Mouse (Mus musculus) liver, embryonic 11.5 days (tissue): ENCODE results near the gene Gzme. TPM values are rescaled to one million over a fixed set of nuclear protein-coding genes. Genes with fewer than 3 reads are reported as not detected.
"Not testable (repeated sequence)": the region's sequence is repeated elsewhere in the genome, so short reads cannot be mapped to it uniquely, and the experiment has no call there.

Experiments
- ATAC-seq: fragments of 200-750 bp; cut with Nextera tagmentation; replicated peaks from 2 replicates; pipeline ENCODE4 v1.8.0; 2017; ENCODE audit warnings: moderate number of reproducible peaks, mild to moderate bottlenecking, moderate TSS enrichment, moderate library complexity; ENCODE audit not compliant: low FRiP score
- DNase-seq: peaks from one replicate; pipeline ENCODE4 v3.0.0-alpha.2; 2017; ENCODE audit warnings: low spot score
- H3K27ac ChIP-seq: fragments of 300-500 bp; sonication (generic); 2 replicates; pipeline ENCODE4 v1.5.1; 2014; ENCODE audit warnings: mild to moderate bottlenecking, low read depth, low read length, control low read depth
- H3K27me3 ChIP-seq: fragments of 300-500 bp; sonication (generic); replicated peaks from 2 replicates; pipeline ENCODE4 v1.6.1; 2014; ENCODE audit warnings: low read length, mixed read lengths; ENCODE audit not compliant: control insufficient read depth, insufficient read depth
- H3K36me3 ChIP-seq: fragments of 300-500 bp; sonication (generic); 2 replicates; pipeline ENCODE4 v1.6.1; 2014; ENCODE audit warnings: mild to moderate bottlenecking, low read length, moderate library complexity, mixed read lengths; ENCODE audit not compliant: control insufficient read depth, insufficient read depth
- H3K4me1 ChIP-seq: fragments of 300-500 bp; sonication (generic); replicated peaks from 2 replicates; pipeline ENCODE4 v1.6.1; 2014; ENCODE audit warnings: low read length, mixed read lengths; ENCODE audit not compliant: control insufficient read depth, insufficient read depth
- H3K4me2 ChIP-seq: fragments of 300-500 bp; sonication (generic); 2 replicates; pipeline ENCODE4 v1.6.1; 2014; ENCODE audit warnings: mild to moderate bottlenecking, control low read depth, moderate library complexity
- H3K4me3 ChIP-seq: fragments of 300-500 bp; sonication (generic); 2 replicates; pipeline ENCODE4 v1.5.1; 2014; ENCODE audit warnings: low read depth, low read length, control low read depth
- H3K9ac ChIP-seq: fragments of 300-500 bp; sonication (generic); 2 replicates; pipeline ENCODE4 v1.6.1; 2014; ENCODE audit warnings: low read depth, low read length, control low read depth
- H3K9me3 ChIP-seq: fragments of 300-500 bp; sonication (generic); 2 replicates; pipeline ENCODE4 v1.6.1; 2016; ENCODE audit warnings: low read length, inconsistent platforms, mixed read lengths; ENCODE audit not compliant: control insufficient read depth
- WGBS: fragments of 180-500 bp; shearing (Covaris S2); extraction: QIAGEN DNeasy Blood & Tissue Kit; methylation state at CpG from one replicate; pipeline ENCODE4 v1.1.7; 2014; 5-methylcytosine and 5-hydroxymethylcytosine counted together
- polyA plus RNA-seq: library from polyadenylated mRNA; unstranded; fragments of >200 nt; fragmentation: Nextera tagmentation; extraction: Ambion mirVana; gene quantifications from 2 replicates; pipeline ENCODE4 v1.2.1, GENCODE M21; 2014

Gzme gene
- not detected in 2 replicates for polyA plus RNA-seq

DNA sequence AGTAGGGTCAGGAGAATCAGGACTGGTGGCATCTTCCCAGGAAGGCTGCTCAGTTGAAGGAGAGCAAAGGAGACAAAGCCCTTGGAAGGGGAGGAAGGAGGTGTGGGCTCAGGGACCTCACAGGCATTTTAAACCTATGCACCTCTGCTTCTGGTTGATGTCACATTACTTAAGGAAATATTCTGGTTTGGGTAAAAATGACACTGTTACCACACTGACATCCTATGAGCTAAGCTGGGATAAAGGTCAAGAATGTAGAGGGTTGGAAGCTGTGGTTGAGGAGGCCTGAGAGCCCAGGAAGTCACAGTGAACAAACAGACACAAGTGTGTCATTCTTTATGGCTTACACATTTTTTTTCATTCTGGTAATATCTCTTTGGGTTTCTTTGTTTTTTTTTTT lies at the start of gene Gzme:
Gzme (minus strand) TSS at position 101 of the 400 bp plus-strand sequence.
- DNase-seq (no peak), ATAC-seq (no peak)
- H3K4me2 ChIP-seq, result no peak within 1 kb of the TSS
- no peak within 1 kb of the TSS for H3K27ac ChIP-seq
- no peaks in the 10 kb centered on the region for H3K9me3 ChIP-seq
- H3K9ac ChIP-seq, result no peak within 1 kb of the TSS
- H3K4me1 ChIP-seq, result no peaks in the 10 kb centered on the region
- no peaks in the 10 kb centered on the region for H3K27me3 ChIP-seq
- H3K4me3 ChIP-seq, result no peak within 1 kb of the TSS
- no peaks in the 10 kb centered on the region for H3K36me3 ChIP-seq

DNA sequence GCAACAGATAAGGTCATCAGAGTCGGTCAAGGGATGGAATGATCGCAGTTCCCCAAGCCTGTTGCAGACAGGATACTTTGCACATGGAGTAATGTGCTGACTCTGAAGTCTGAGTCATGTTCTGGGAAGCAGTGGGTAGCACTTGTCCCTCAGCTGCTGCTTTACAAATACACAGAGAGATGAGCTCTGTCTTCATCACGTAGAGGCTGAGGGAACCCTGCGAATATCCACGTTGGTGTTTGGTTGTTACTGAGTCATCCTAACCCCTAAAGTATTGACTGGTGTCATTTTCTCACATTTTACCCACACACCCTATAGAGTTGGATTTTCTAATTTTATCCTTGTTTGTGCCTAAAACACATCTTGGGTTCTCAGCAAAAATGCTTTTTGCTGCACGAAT lies 47.6 kb upstream of the Gzme start:
- WGBS, result 64% methylated on average over 6 of the region's 6 CpGs
- Histone ChIP-seq H3K36me3 (no peaks in the 10 kb centered on the region), H3K9ac (no peak overlapping the region), H3K4me1 (no peaks in the 10 kb centered on the region), H3K27ac (no peak overlapping the region), H3K4me2 (no peak overlapping the region), H3K4me3 (no peak overlapping the region), H3K9me3 (no peaks in the 10 kb centered on the region), H3K27me3 (no peaks in the 10 kb centered on the region)
- DNase-seq (no peak), ATAC-seq (no peak)

DNA sequence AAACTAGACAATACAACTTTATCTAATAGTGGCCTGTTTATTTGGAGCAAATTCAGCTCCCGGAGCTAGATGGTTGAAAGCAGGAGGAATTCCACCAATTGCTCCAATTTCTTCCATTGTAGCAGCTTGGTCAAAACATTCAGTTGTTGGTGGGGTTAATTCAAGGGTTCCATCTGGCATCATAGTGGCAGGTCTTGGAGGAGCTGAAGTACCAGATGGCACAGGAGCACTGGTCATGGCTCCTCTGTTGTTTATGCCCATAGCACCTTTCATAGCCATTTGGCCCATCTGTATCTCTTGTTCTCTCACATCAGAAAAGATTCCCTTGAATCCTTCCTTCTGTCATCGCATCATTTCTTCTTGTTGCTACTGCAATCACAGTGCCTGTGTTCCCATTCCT lies 41.7 kb upstream of the Gzme start:
- Histone ChIP-seq H3K9ac (no peak overlapping the region), H3K27ac (no peak overlapping the region), H3K9me3 (no peaks in the 10 kb centered on the region), H3K27me3 (no peaks in the 10 kb centered on the region), H3K4me2 (no peak overlapping the region), H3K36me3 (no peaks in the 10 kb centered on the region), H3K4me1 (no peaks in the 10 kb centered on the region), H3K4me3 (no peak overlapping the region)
- WGBS, result 79% methylated on average over 2 of the region's 2 CpGs
- no peak for DNase-seq
- no peak for ATAC-seq

DNA sequence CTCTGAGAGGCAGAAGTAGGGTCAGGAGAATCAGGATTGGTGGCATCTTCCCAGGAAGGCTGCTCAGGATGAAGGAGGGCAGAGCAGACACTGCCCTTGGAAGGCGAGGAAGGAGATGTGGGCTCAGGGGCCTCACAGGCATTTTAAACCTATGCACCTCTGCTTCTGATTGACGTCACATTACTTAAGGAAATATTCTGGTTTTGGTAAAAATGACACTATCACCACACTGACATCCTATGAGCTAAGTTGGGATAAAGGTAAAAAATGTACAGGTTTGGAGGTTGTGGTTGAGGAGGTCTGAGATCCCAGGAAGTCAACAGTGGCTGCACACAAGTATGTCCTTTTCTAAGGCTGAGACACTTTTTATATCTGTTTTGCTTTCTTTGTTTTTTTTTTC lies 39.1 kb upstream of the Gzme start, which contains the start of gene Gzmg:
Gzmg (minus strand) TSS at position 101 of the 400 bp plus-strand sequence.
- not testable (repeated sequence) for H3K4me2 ChIP-seq, H3K27me3 ChIP-seq, H3K9ac ChIP-seq, H3K9me3 ChIP-seq, H3K4me1 ChIP-seq, H3K4me3 ChIP-seq, DNase-seq, H3K27ac ChIP-seq, ATAC-seq, H3K36me3 ChIP-seq
- WGBS, result 59% methylated on average over 2 of the region's 2 CpGs

DNA sequence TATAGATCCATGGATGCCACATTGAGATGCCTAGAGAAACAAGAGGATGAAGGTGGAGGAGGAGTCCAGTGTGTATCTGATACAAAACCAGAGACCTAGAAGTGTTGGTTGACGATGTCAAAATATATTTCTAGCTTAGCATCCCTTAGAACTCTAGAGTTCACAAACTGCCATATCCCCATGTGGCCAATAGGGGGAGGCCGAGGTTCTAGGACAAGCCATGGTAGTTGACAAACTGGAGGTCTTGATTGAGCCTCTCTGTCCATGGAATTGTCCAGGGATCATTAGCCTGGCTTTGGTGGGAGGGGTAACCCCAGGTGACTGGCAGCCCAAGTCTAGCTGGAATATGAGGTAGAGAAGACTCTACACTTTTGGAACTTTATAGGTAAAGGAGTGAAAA lies 34.9 kb upstream of the Gzme start:
- DNase-seq, result no peak

DNA sequence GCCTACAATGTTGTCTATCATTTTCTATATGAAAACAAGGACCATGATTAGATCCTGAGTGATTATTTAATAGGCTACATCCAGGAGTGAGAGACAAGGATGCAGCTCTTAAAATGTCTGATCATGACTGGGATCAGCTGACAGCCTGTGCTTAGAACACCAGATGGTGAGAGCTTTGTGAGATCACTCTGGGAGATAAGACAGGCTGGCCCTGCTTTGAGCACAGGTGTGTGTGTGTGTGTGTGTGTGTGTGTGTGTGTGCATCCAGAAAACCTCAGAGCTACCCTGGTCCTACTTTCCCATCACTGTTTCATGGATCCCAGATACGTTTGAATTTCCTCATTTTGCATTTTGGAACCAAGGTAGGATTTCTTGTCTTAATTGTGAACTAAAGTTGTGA lies 13.2 kb upstream of the Gzme start:
- H3K4me2 ChIP-seq, H3K9ac ChIP-seq, H3K4me3 ChIP-seq, H3K36me3 ChIP-seq, H3K4me1 ChIP-seq, ATAC-seq, H3K27ac ChIP-seq, H3K9me3 ChIP-seq, DNase-seq, H3K27me3 ChIP-seq: not testable (repeated sequence)
- 71% methylated on average over 1 of the region's 1 CpGs for WGBS

More for the DNA sequence above, 34.9 kb upstream of the Gzme start:
- Histone ChIP-seq H3K27me3 (no peaks in the 10 kb centered on the region), H3K36me3 (no peaks in the 10 kb centered on the region), H3K27ac (no peak overlapping the region), H3K4me2 (no peak overlapping the region), H3K9me3 (no peaks in the 10 kb centered on the region), H3K4me1 (no peaks in the 10 kb centered on the region), H3K9ac (no peak overlapping the region), H3K4me3 (no peak overlapping the region)
- WGBS, result 63% methylated on average over 2 of the region's 2 CpGs
- no peak for ATAC-seq

DNA sequence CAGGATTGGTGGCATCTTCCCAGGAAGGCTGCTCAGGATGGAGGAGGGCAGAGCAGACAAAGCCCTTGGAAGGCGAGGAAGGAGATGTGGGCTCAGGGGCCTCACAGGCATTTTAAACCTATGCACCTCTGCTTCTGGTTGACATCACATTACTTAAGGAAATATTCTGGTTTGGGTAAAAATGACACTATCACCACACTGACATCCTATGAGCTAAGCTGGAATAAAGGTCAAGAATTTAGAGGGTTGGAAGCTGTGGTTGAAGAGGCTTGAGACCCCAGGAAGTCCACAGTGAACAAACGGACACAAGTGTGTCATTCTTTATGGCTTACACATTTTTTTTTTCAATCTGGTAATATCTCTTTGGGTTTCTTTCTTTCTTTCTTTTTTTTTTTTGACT lies 12.1 kb upstream of the Gzme start, which contains the start of gene Gzmd:
Gzmd (minus strand) TSS at position 101 of the 400 bp plus-strand sequence.
- H3K27ac ChIP-seq, H3K27me3 ChIP-seq, H3K4me1 ChIP-seq, H3K4me2 ChIP-seq, H3K4me3 ChIP-seq, DNase-seq, H3K9ac ChIP-seq, H3K9me3 ChIP-seq, H3K36me3 ChIP-seq, ATAC-seq: not testable (repeated sequence)
- WGBS, result 64% methylated on average over 2 of the region's 2 CpGs

DNA sequence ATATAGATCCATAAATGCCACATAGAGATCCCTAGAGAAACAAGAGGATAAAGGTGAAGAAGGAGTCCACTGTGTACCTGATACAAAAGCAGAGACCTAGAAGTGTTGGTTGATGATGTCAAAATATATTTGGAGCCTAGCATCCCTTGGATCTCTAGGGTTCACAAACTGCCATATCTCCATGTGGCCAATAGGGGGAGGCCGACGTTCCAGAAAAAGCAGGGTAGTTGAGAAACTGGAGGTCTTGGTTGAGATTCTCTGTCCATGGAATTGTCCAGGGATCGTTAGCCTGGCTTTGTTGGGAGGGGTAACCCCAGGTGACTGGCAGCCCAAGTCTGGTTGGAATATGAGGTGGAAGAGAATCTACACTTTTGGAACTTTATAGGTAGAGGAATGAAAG lies 7.9 kb upstream of the Gzme start:
- no peak overlapping the region for H3K27ac ChIP-seq
- no peaks in the 10 kb centered on the region for H3K9me3 ChIP-seq
- H3K4me1 ChIP-seq, result no peaks in the 10 kb centered on the region
- ATAC-seq (no peak), DNase-seq (no peak)
- no peaks in the 10 kb centered on the region for H3K36me3 ChIP-seq
- H3K9ac ChIP-seq, result no peak overlapping the region
- 40% methylated on average over 3 of the region's 3 CpGs for WGBS
- no peaks in the 10 kb centered on the region for H3K27me3 ChIP-seq
- no peak overlapping the region for H3K4me3 ChIP-seq
- no peak overlapping the region for H3K4me2 ChIP-seq

DNA sequence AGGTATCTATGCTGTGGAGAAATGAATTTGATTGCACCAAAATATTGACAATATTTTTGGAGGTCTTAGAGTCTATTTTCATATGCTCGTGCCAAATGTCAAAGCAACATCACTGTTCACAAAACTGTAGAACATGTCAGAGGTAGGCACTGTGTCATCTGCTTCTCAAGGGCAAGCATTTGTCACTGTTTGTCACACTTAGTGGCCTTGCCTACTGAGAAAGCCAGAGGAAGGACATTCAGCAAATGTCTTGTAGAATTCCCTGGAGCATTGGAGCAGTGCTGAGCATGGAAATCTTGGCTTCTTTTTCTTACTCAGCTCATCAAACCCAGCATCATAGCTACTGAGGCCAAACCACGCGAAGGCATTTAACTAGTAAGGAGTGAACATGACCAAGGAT lies 3.1 kb upstream of the Gzme start:
- H3K4me1 ChIP-seq, result no peaks in the 10 kb centered on the region
- H3K9me3 ChIP-seq, result no peaks in the 10 kb centered on the region
- H3K27ac ChIP-seq, result no peak overlapping the region
- no peak overlapping the region for H3K4me2 ChIP-seq
- DNase-seq, result no peak
- WGBS, result 84% methylated on average over 3 of the region's 3 CpGs
- no peaks in the 10 kb centered on the region for H3K27me3 ChIP-seq
- H3K4me3 ChIP-seq, result no peak overlapping the region
- ATAC-seq, result no peak
- no peaks in the 10 kb centered on the region for H3K36me3 ChIP-seq
- H3K9ac ChIP-seq, result no peak overlapping the region
